Mouse (Mus musculus): ENCODE data around the gene Mylk. TPM values are rescaled to one million over a fixed set of nuclear protein-coding genes. Genes with fewer than 3 reads are reported as not detected.

Gene Mylk
- total RNA-seq, 2 experiments from 2014 or later = 30.8 to 35.8 TPM

DNA sequence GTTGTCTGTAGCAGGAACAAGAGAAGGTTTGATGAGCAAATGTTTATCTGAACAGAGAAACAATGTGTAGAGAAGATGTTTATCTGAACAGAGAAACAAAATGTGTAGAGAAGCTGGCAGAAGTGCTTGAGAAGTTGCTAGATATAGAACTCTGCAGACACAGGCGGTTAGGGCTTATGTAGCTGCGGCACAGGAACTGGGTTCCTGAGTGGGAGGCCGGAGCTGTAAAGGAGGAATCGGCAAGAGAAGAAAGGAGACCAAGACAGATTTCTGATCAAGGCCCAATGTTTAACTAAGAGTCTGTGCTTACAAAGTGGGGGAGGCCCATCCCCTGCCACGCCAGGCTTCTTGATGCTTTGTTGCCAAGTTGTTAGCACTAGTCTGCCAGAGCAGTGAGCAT is 291.7 kb downstream of the Mylk start:
- intact Hi-C loops (cut with DNase I; ENCODE audit: low total_unique reads) = no loop called here
- no peak for DNase-seq

- DNase-seq = no peak
- intact Hi-C loops (cut with DNase I; ENCODE audit: low total_unique reads) = no loop called here
These were observed 293.5 kb downstream of the Mylk start for GRCm38 (mm10) chr16:35038343-35039057.

DNA sequence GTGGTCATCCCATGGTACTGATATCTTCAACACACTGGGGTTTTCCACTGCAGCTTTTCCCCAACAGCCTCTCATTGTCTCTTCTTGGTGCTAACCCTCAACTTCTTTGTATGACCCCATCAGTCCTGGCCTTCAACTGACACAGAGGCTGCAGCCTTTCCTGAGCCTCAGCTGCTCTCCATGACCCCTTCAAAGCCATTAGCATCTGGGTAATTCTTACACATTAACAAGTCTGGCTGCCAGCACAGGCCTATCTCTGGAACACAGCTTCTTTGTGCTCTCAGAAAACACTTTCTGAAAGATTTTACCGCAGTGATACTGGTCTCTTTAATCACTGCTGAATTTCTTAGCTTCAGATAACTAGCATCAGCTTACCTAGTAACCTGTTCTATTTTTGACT is 295.1 kb downstream of the Mylk start:
- intact Hi-C loops (cut with DNase I; ENCODE audit: low total_unique reads) = no loop called here
- no peak for DNase-seq

DNA sequence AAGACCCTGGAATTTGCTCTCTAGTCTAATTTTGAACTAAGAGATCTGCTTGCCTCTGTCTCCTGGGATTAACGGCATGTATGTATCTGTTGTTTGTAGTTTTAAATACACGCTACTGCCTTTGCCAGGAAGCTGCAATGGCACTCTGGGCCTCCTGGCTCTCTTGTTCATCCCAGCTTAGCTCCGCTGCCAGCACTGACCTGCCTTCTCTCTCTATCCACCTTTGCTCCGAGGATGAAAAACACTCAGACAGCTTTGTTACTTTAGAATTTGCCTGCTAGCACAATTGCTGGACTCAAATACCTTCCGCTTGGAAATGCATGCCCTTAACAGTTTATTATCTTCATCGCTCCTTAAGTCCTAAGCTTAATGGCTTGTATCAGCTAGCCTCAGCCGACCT is 296.0 kb downstream of the Mylk start:
- intact Hi-C loops (cut with DNase I; ENCODE audit: low total_unique reads) = no loop called here
- DNase-seq = no peak

- DNase-seq = no peak
- intact Hi-C loops (cut with DNase I; ENCODE audit: low total_unique reads) = no loop called here
These were observed 301.2 kb downstream of the Mylk start for GRCm38 (mm10) chr16:35046081-35046775.

DNA sequence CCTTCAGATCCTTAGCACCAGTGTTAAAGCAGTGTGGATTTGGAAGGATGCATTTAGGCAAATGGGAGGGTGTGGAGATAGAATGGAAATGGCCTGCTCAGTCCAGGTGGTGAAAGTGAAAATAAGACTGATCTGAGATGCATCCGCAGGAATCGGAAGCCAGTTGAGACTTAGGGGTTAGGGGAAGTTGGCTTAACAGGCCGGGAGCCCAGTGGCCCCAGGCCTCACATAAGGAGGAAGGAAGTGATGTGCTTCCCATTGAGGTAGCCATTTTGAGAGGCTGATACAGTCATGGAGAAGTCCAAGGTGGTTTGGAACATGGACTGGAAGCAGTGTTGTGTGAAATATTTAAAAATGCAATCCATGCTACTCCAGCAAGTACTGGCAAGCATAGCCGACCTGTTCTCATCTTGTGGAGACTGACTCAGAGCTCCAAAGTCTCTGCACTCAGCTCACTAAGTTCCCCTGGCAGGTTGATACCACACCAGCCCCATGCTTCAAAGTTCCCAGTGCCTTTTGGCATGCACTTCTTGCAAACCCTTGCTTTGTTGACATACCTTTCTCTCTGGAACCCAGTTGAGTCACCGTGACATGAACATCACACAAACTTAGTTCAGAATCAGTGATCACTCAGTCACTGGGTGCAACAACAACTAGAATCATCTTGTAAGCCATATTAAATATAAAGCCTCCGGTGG is 302.4 kb downstream of the Mylk start:
- no peak for DNase-seq
- intact Hi-C loops (cut with DNase I; ENCODE audit: low total_unique reads) = no loop called here

GRCm38 (mm10) chr16:35051066-35051465 is 306.1 kb downstream of the Mylk start:
- DNase-seq = no peak
- intact Hi-C loops (cut with DNase I; ENCODE audit: low total_unique reads) = loop anchor here (10.0 kb wide), 1 partner anchor 224 kb away; no protein-coding TSS in a partner anchor

Other genes with a start within 250 kb of the Mylk start
- 10 to 100 TPM; 16.3 to 20.2 TPM for gene Kalrn, start 171.7 kb upstream of the Mylk start, total RNA-seq (2021)
- not detected for gene Ropn1, start 95.3 kb upstream of the Mylk start, total RNA-seq (2021)
- gene Ccdc14, start 54.6 kb upstream of the Mylk start, total RNA-seq (2021) = 1 to 10 TPM; 2.5 to 2.6 TPM